Mouse (Mus musculus): ENCODE results near the gene Gm49325. TPM values are rescaled to one million over a fixed set of nuclear protein-coding genes. Genes with fewer than 3 reads are reported as not detected.

The Gm49325 gene
- polyA plus RNA-seq, 1 experiment from 2014 or later = 5.5 TPM

- in situ Hi-C loops (cut with MboI; ENCODE audit: low pct_unique_long_range_greater_than_20kb) = no loop called here
- POLR2A ChIA-PET = interaction anchor here (0.7 kb wide), 1 partner anchor 17 kb away, joined by 3 read pairs; no protein-coding TSS in a partner anchor
- CTCF ChIA-PET = interaction anchor here (1.3 kb wide), 1 partner anchor 43 kb away, joined by 3 read pairs; no protein-coding TSS in a partner anchor
- ATAC-seq (no peak), DNase-seq (ENCODE audit: low read depth, low spot score) (no peak)
- H3K27me3 ChIP-seq = no peaks in the 10 kb centered on the region
- TF ChIP-seq CTCF (IDR thresholded peaks at IDR 0.05) = no peak
Measured at GRCm38 (mm10) chr10:77623639-77624400, 17.8 kb downstream of the Gm49325 start.

GRCm38 (mm10) chr10:77624570-77624995 lies 18.6 kb downstream of the Gm49325 start:
- in situ Hi-C loops (cut with MboI; ENCODE audit: low pct_unique_long_range_greater_than_20kb) = no loop called here
- no peak for ATAC-seq
- ChIA-PET CTCF (no interaction called here), POLR2A (no interaction called here)
- TF ChIP-seq CTCF (IDR thresholded peaks at IDR 0.05) = no peak
- H3K27me3 ChIP-seq = no peaks in the 10 kb centered on the region
- DNase-seq (ENCODE audit: low read depth, low spot score) = no peak

- ChIA-PET POLR2A (no interaction called here), CTCF (no interaction called here)
- no peak for TF ChIP-seq CTCF (IDR thresholded peaks at IDR 0.05)
- H3K27me3 ChIP-seq = no peaks in the 10 kb centered on the region
- no peak for DNase-seq (ENCODE audit: low read depth, low spot score)
- no peak for ATAC-seq
- in situ Hi-C loops (cut with MboI; ENCODE audit: low pct_unique_long_range_greater_than_20kb) = no loop called here
Measured at GRCm38 (mm10) chr10:77626036-77626435, 20.0 kb downstream of the Gm49325 start.

- DNase-seq (ENCODE audit: low read depth, low spot score) (no peak), ATAC-seq (no peak)
- CTCF ChIA-PET = interaction anchor here (0.8 to 2.1 kb wide), 6 partner anchors 16 to 249 kb away, joined by 3 to 5 read pairs (median 3); no protein-coding TSS in a partner anchor
- in situ Hi-C loops (cut with MboI; ENCODE audit: low pct_unique_long_range_greater_than_20kb) = no loop called here
- no peaks in the 10 kb centered on the region for H3K27me3 ChIP-seq
- POLR2A ChIA-PET = no interaction called here
- TF ChIP-seq CTCF (IDR thresholded peaks at IDR 0.05) = no peak
Measured at GRCm38 (mm10) chr10:77626591-77626990, 20.6 kb downstream of the Gm49325 start.

GRCm38 (mm10) chr10:77627497-77627896 lies 21.5 kb downstream of the Gm49325 start:
- no peak for ATAC-seq
- H3K27me3 ChIP-seq = no peaks in the 10 kb centered on the region
- ChIA-PET CTCF (interaction anchor here (0.7 to 2.1 kb wide), 12 partner anchors 11 to 297 kb away, joined by 3 to 5 read pairs (median 3); no protein-coding TSS in a partner anchor), POLR2A (no interaction called here)
- TF ChIP-seq CTCF (IDR thresholded peaks at IDR 0.05) = no peak
- in situ Hi-C loops (cut with MboI; ENCODE audit: low pct_unique_long_range_greater_than_20kb) = no loop called here
- DNase-seq (ENCODE audit: low read depth, low spot score) = no peak

GRCm38 (mm10) chr10:77629163-77629562 lies 23.2 kb downstream of the Gm49325 start:
- ChIA-PET CTCF (no interaction called here), POLR2A (no interaction called here)
- in situ Hi-C loops (cut with MboI; ENCODE audit: low pct_unique_long_range_greater_than_20kb) = no loop called here
- DNase-seq (ENCODE audit: low read depth, low spot score) = no peak
- H3K27me3 ChIP-seq = no peaks in the 10 kb centered on the region
- no peak for ATAC-seq
- TF ChIP-seq CTCF (IDR thresholded peaks at IDR 0.05) = no peak

GRCm38 (mm10) chr10:77629970-77630369 lies 24.0 kb downstream of the Gm49325 start:
- H3K27me3 ChIP-seq = no peaks in the 10 kb centered on the region
- POLR2A ChIA-PET = no interaction called here
- DNase-seq (ENCODE audit: low read depth, low spot score) = no peak
- TF ChIP-seq CTCF (IDR thresholded peaks at IDR 0.05) = no peak
- ATAC-seq = no peak
- CTCF ChIA-PET = no interaction called here
- in situ Hi-C loops (cut with MboI; ENCODE audit: low pct_unique_long_range_greater_than_20kb) = loop anchor here (10.0 kb wide), 1 partner anchor 345 kb away; the partner anchor contains the start of genes 1810043G02Rik and Trpm2

- no peak for TF ChIP-seq CTCF (IDR thresholded peaks at IDR 0.05)
- CTCF ChIA-PET = interaction anchor here (0.9 kb wide), 1 partner anchor 11 kb away, joined by 3 read pairs; no protein-coding TSS in a partner anchor
Measured at GRCm38 (mm10) chr10:77634016-77634415, 28.0 kb downstream of the Gm49325 start.

GRCm38 (mm10) chr10:77634452-77635231 lies 28.6 kb downstream of the Gm49325 start:
- ATAC-seq = peak; percentile 37
- no peak for TF ChIP-seq CTCF (IDR thresholded peaks at IDR 0.05)
- DNase-seq (ENCODE audit: low read depth, low spot score) = no peak
- POLR2A ChIA-PET = no interaction called here
- in situ Hi-C loops (cut with MboI; ENCODE audit: low pct_unique_long_range_greater_than_20kb) = loop anchor here (10.0 kb wide), 1 partner anchor 340 kb away; the partner anchor contains the start of genes 1810043G02Rik and Trpm2
- no peaks in the 10 kb centered on the region for H3K27me3 ChIP-seq
- CTCF ChIA-PET = interaction anchor here (0.9 kb wide), 1 partner anchor 11 kb away, joined by 3 read pairs; no protein-coding TSS in a partner anchor

More at GRCm38 (mm10) chr10:77634016-77634415, 28.0 kb downstream of the Gm49325 start:
- no peak for ATAC-seq
- no peak for DNase-seq (ENCODE audit: low read depth, low spot score)
- in situ Hi-C loops (cut with MboI; ENCODE audit: low pct_unique_long_range_greater_than_20kb) = loop anchor here (10.0 kb wide), 1 partner anchor 341 kb away; the partner anchor contains the start of genes 1810043G02Rik and Trpm2
- H3K27me3 ChIP-seq = no peaks in the 10 kb centered on the region
- POLR2A ChIA-PET = no interaction called here

- TF ChIP-seq CTCF (IDR thresholded peaks at IDR 0.05) = no peak
- ChIA-PET POLR2A (interaction anchor here (0.6 kb wide), 1 partner anchor 20 kb away, joined by 4 read pairs; no protein-coding TSS in a partner anchor), CTCF (no interaction called here)
- no peak for ATAC-seq
- in situ Hi-C loops (cut with MboI; ENCODE audit: low pct_unique_long_range_greater_than_20kb) = loop anchor here (10.0 kb wide), 1 partner anchor 338 kb away; the partner anchor contains the start of genes 1810043G02Rik and Trpm2
- H3K27me3 ChIP-seq = no peaks in the 10 kb centered on the region
- no peak for DNase-seq (ENCODE audit: low read depth, low spot score)
Measured at GRCm38 (mm10) chr10:77636234-77636922, 30.4 kb downstream of the Gm49325 start.
